Mouse (Mus musculus): Measurements from ENCODE around the gene Cabin1. TPM values are rescaled to one million over a fixed set of nuclear protein-coding genes. Genes with fewer than 3 reads are reported as not detected.

Gene Cabin1
- polyA plus RNA-seq (2017; shearing (Covaris generic)) = 59.1 TPM

DNA sequence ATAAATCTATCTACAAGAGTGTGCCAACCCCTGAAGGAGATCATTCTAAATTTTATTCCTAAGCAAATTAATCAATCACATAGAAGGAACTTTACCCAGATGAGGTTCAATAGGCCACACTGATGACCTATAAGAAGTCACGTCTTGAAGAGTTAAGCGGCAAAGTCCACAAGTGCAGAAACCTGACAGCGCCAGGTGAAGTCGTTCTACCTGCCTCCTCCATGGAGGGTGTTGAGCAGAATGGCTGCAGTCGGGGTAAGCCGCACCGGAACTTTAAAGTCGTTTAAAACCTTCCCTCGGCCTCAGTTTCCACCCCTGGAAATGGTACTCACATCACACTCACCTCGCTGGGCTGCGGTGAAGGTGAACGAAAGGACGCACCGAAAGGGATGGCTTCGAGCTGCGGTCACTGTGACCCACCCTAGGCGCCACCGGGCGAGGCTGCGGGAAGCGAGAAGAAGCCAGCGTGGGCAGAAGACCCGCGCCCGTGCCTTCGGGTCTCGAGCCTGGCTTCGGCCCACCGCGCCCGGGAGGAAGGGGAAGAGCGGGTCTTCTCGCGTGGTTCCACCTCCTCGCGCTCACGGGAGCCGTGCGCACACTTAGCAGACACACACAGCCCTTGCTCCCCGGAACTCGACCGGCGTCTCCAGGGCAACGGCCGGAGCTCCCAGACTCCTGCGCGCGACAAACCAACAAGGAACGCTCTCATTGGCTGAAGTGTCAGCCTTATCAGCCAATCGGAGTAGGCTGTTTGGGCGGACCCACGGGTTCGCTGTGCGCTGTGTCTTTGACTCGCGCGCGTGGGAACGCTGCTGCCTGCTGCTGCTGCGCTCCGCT lies at the start of gene Cabin1:
TSS of gene Cabin1 (minus strand) at position 660 of the 837 bp plus-strand sequence.

DNA sequence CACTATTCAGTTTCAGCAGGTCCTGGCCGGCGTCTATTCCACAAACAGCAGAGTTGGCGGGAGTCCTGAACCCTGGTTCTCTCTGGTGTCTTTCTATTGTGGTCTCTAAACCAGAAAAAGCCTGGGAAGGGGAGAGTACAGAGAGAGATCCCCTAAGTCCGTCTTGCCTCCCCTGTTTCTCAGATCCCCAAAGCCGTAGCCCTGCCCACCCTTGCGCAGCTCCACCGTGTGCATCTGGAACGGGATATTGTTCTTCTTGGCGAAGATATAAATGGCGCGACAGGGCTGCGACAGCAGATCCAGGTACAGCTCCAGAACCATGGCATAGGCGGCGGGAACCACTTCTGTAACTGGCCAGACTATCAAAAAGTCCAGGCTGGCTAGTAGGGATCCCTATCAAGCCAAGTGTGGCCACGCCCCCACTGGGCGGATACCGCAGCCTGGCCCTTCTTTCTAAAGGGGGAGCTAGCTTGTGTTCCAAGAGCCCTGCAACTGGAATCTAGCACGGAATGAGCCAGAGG lies 34.1 kb upstream of the Cabin1 start, which contains the start of gene Gstt1:
TSS of gene Gstt1 (minus strand) at position 409 of the 521 bp plus-strand sequence.

DNA sequence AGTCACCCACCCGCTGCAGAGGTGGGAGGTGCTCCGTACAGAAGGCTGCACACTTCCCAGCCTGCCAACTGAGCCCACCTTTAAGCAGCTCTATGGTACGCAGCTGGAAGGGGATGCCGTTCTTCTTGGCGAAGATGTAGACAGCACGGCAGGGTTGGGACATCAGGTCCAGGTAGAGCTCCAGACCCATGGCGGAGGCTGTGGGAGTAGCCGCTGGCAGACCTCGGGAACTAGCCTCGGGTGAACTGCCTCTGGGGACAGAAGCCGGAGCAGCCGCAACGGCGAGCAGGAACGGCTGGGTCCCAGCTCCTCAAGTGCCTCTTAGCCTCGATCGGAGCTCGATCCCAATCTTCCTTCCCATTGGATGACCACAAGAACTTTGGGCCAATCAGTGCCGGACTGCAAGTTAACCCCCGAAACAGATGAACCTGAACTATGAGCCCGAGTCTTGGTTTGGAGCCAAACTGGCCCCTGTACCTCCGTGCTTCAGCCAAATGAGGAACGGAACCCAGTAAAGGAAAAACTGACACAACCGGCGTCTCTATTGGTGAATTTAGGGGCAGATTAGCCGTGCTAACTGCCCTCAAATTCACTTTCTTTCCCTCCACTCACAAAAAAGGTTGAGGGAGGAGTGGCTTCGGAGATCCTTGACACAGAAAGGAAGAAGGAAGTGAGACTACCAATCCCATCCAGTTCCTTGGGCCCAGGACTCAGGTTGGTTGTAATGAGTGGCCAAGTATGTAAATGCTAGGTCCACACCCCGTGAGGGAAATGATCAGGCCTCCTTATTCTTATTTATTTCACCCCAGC lies 16.8 kb upstream of the Cabin1 start, which contains the start of the genes Gm20441 and Gstt3:
TSS of gene Gm20441 (minus strand) at position 186 of the 810 bp plus-strand sequence.
TSS of gene Gstt3 (minus strand) at position 646 of the 810 bp plus-strand sequence.

GRCm38 (mm10) chr10:75772795-75773664 lies 8.9 kb upstream of the Cabin1 start, which contains the start of gene Ddt:
Gene Ddt (minus strand): TSS chr10:75773414.

DNA sequence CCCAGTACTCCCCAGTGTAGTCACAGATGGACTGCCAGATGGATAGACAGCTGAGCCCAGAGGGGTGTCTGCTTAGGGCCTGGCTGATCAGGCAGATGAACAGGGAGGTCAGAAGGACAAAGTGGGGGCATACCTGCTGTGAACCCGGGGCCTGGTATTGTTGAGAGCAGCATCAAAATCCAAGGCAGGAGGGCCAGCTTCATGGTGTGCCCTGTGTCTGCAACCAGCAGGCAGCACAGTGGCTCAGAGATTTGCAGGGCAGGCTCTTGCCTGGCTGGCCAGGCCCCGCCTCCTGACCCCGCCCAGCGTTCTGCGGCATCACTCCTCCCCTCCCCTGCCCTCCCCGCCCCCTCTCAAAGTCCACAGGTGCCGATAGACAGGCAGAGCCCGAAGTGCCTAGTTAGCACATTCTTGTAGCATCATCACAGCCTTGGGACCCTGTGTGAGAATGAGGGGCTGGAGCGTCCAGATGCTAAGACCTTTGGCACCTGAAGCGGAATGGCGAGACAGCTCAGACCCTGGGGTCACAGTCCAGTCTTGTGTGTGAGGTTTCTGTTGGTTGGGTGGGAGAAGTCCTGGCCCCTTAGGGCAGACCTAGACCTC lies 120.3 kb downstream of the Cabin1 start, which contains the start of gene Susd2:
TSS of gene Susd2 (minus strand) at position 268 of the 603 bp plus-strand sequence.

Other genes starting within 250 kb of the Cabin1 start
- 218 TPM for gene Snrpd3, start 246.8 kb downstream of the Cabin1 start, polyA plus RNA-seq (2017; shearing (Covaris generic))
- gene Gucd1, start 246.4 kb downstream of the Cabin1 start, polyA plus RNA-seq (2017; shearing (Covaris generic)) = 22.6 TPM
- 0.18 TPM for gene Lrrc75b, start 204.0 kb downstream of the Cabin1 start, polyA plus RNA-seq (2017; shearing (Covaris generic))
- gene Ggt1, start 202.7 kb downstream of the Cabin1 start, polyA plus RNA-seq (2017; shearing (Covaris generic)) = 3.6 TPM
- gene Ggt5, start 175.0 kb downstream of the Cabin1 start, polyA plus RNA-seq (2017; shearing (Covaris generic)) = 0.59 TPM
- 22.4 TPM for gene Susd2, start 120.3 kb downstream of the Cabin1 start, polyA plus RNA-seq (2017; shearing (Covaris generic))
- 79.9 TPM for gene Ddt, start 9.1 kb upstream of the Cabin1 start, polyA plus RNA-seq (2017; shearing (Covaris generic))
- not detected for gene Gm20441, start 16.6 kb upstream of the Cabin1 start, polyA plus RNA-seq (2017; shearing (Covaris generic))
- 10.1 TPM for gene Gstt3, start 17.1 kb upstream of the Cabin1 start, polyA plus RNA-seq (2017; shearing (Covaris generic))
- gene Gstt1, start 34.2 kb upstream of the Cabin1 start, polyA plus RNA-seq (2017; shearing (Covaris generic)) = 0.42 TPM
- not detected for gene Gstt4, start 58.2 kb upstream of the Cabin1 start, polyA plus RNA-seq (2017; shearing (Covaris generic))
- 58.6 TPM for gene Gstt2, start 73.1 kb upstream of the Cabin1 start, polyA plus RNA-seq (2017; shearing (Covaris generic))
- gene Mif, start 95.9 kb upstream of the Cabin1 start, polyA plus RNA-seq (2017; shearing (Covaris generic)) = 682 TPM
- gene Derl3, start 129.1 kb upstream of the Cabin1 start, polyA plus RNA-seq (2017; shearing (Covaris generic)) = 3.1 TPM
- gene Smarcb1, start 157.3 kb upstream of the Cabin1 start, polyA plus RNA-seq (2017; shearing (Covaris generic)) = 120 TPM
- 55.3 TPM for gene Chchd10, start 168.8 kb upstream of the Cabin1 start, polyA plus RNA-seq (2017; shearing (Covaris generic))
- gene Mmp11, start 172.2 kb upstream of the Cabin1 start, polyA plus RNA-seq (2017; shearing (Covaris generic)) = 8.0 TPM
- gene Gm867, start 176.3 kb upstream of the Cabin1 start, polyA plus RNA-seq (2017; shearing (Covaris generic)) = not detected
- gene Vpreb3, start 178.7 kb upstream of the Cabin1 start, polyA plus RNA-seq (2017; shearing (Covaris generic)) = 0.92 TPM
- gene Gm5134, start 190.2 kb upstream of the Cabin1 start, polyA plus RNA-seq (2017; shearing (Covaris generic)) = 1.7 TPM

Measured in activated CD4-positive, CD25-positive, alpha-beta regulatory T cell, adult 9 weeks (primary cell).